Mouse (Mus musculus): ENCODE measurements at regions not wholly inside any gene's neighbourhood (a gene's known extent, or its start where the extent isn't known, plus 50 kb on each side); places are given as distances from the start of the nearest gene placed in this dataset.

- no peak for TF ChIP-seq POLR2A (IDR thresholded peaks at IDR 0.05; ENCODE audit: extremely low read depth, insufficient read depth, low read length)
- TF ChIP-seq CTCF (IDR thresholded peaks at IDR 0.05; ENCODE audit: extremely low read depth, insufficient read depth, low read length), result no peak
These were observed 125.5 kb downstream of the Ogfrl1 start for GRCm38 (mm10) chr1:23272077-23272476.
